Comparison of ENCODE assay signal across 22 mouse cellular contexts in genomic region chr11:32725171-32725570, GRCm38 (mm10).
A peak's percentile ranks its signal among the peaks of the same experiment; 100 is the strongest.
DNase-seq lines count a peak whose midpoint lies in the region; ATAC-seq and TF ChIP-seq lines count a peak whose summit lies in the region.
"Had no signal": no experiment of that assay in that cellular context is flagged by ENCODE, and none has a peak within 500 bp of the region (broad histone marks: within the 10 kb centered on the region; RNA-seq: fewer than 3 reads in every experiment).

No protein-coding gene starts in this region.

- 95% methylated on average over 9 of the region's 9 CpGs for WGBS in forebrain, embryonic 13.5 days
- 84% methylated on average over 9 of the region's 9 CpGs for WGBS in forebrain, postnatal 0 days
- 72% methylated on average over 8 of the region's 9 CpGs for WGBS in lung, postnatal 0 days

- H3K36me3 ChIP-seq in forebrain, embryonic 13.5 days (ENCODE audit: poor library complexity, severe bottlenecking): peaks cover 22% of the 10 kb centered on the region
- no peaks in the 10 kb centered on the region for H3K36me3 ChIP-seq in forebrain, postnatal 0 days (ENCODE audit: insufficient read depth)
- H3K36me3 ChIP-seq in lung, postnatal 0 days (ENCODE audit: insufficient read depth, low read length): no peaks in the 10 kb centered on the region; the same call in 1 of the 2 replicates
- H3K36me3 ChIP-seq: stomach, embryonic 15.5 days had no signal

- H3K9ac ChIP-seq in forebrain, embryonic 13.5 days: no peak overlapping the region
- H3K9ac ChIP-seq in forebrain, postnatal 0 days: no peak overlapping the region
- H3K9ac ChIP-seq in lung, postnatal 0 days (replicated peaks; ENCODE audit: low read depth): no peak overlapping the region
- H3K9ac ChIP-seq: liver, embryonic 12.5 days; stomach, embryonic 15.5 days had no signal

- no peak for TF ChIP-seq CTCF in forebrain, postnatal 0 days (IDR thresholded peaks at IDR 0.05; ENCODE audit: low read depth)
- TF ChIP-seq CTCF in lung, postnatal 0 days (IDR thresholded peaks at IDR 0.05): no peak

- H3K4me3 ChIP-seq in forebrain, embryonic 13.5 days: no peak overlapping the region
- H3K4me3 ChIP-seq in forebrain, postnatal 0 days (ENCODE audit: low read depth, low read length): no peak overlapping the region
- no peak overlapping the region for H3K4me3 ChIP-seq in lung, postnatal 0 days (ENCODE audit: low read depth, low read length)
- H3K4me3 ChIP-seq: liver, embryonic 12.5 days; stomach, embryonic 15.5 days had no signal

- H3K27ac ChIP-seq in forebrain, embryonic 13.5 days: peak overlapping the region; percentile 19; the same call in 1 of the 2 replicates
- H3K27ac ChIP-seq in forebrain, postnatal 0 days (ENCODE audit: low read depth, low read length): no peak overlapping the region
- H3K27ac ChIP-seq in lung, postnatal 0 days (ENCODE audit: low read length): no peak overlapping the region
- H3K27ac ChIP-seq: hindbrain, postnatal 0 days; liver, embryonic 12.5 days; stomach, embryonic 15.5 days had no signal

- no peak overlapping the region for H3K4me2 ChIP-seq in forebrain, embryonic 13.5 days
- no peak overlapping the region for H3K4me2 ChIP-seq in forebrain, postnatal 0 days (ENCODE audit: low read depth)
- H3K4me2 ChIP-seq in lung, postnatal 0 days (replicated peaks; ENCODE audit: low read depth, low read length): no peak overlapping the region
- H3K4me2 ChIP-seq: heart, embryonic 11.5 days; liver, embryonic 12.5 days; midbrain, embryonic 11.5 days; stomach, embryonic 15.5 days had no signal

- ATAC-seq in forebrain, embryonic 13.5 days: no peak
- ATAC-seq in forebrain, postnatal 0 days: no peak
- ATAC-seq in lung, postnatal 0 days: no peak
- ATAC-seq in granulocyte monocyte progenitor cell, adult 5-6 weeks (replicated peaks; ENCODE audit: poor library complexity, severe bottlenecking): 0 out of 2 replicates have a peak, but pooled peaks have one; percentile 25
- ATAC-seq: CD4-positive, CD25-positive, alpha-beta regulatory T cell, adult 4 months; hindbrain, postnatal 0 days; intestine, embryonic 16.5 days; liver, embryonic 12.5 days had no signal

- no peak for TF ChIP-seq EP300 in lung, postnatal 0 days (IDR thresholded peaks at IDR 0.05)

- H3K4me1 ChIP-seq in forebrain, embryonic 13.5 days: no peaks in the 10 kb centered on the region
- H3K4me1 ChIP-seq in forebrain, postnatal 0 days (ENCODE audit: insufficient read depth): no peaks in the 10 kb centered on the region
- no peaks in the 10 kb centered on the region; the same call in 1 of the 2 replicates for H3K4me1 ChIP-seq in lung, postnatal 0 days (ENCODE audit: insufficient read depth, low read depth, low read length)
- H3K4me1 ChIP-seq: stomach, embryonic 15.5 days had no signal

- DNase-seq in forebrain, postnatal 0 days: no peak
- peak; percentile 49 for DNase-seq in lung, postnatal 0 days (ENCODE audit: low spot score)
- DNase-seq in lung, postnatal 4 days: no peak
- no peak for DNase-seq in left cerebral cortex, adult 8-10 months (ENCODE audit: low spot score in 2 of 2)
- DNase-seq in adrenal gland, postnatal 10 days: no peak
- DNase-seq: cerebellum, adult 11-12 months; cerebellum, postnatal 14 days; kidney, postnatal 4 days; lung, adult 18-20 months; right cerebral cortex, adult 18-20 months; right cerebral cortex, postnatal 4 days; thymus, adult 18-20 months; thymus, postnatal 4 days had no signal

- no peaks in the 10 kb centered on the region for H3K27me3 ChIP-seq in forebrain, embryonic 13.5 days
- H3K27me3 ChIP-seq in forebrain, postnatal 0 days (ENCODE audit: insufficient read depth, low read length): no peaks in the 10 kb centered on the region
- H3K27me3 ChIP-seq in lung, postnatal 0 days (replicated peaks; ENCODE audit: insufficient read depth, low read length): no peaks in the 10 kb centered on the region
- H3K27me3 ChIP-seq: liver, embryonic 12.5 days; stomach, embryonic 15.5 days had no signal

- H3K9me3 ChIP-seq in forebrain, embryonic 13.5 days (replicated peaks): no peaks in the 10 kb centered on the region
- no peaks in the 10 kb centered on the region for H3K9me3 ChIP-seq in forebrain, postnatal 0 days (ENCODE audit: low read length)
- no peaks in the 10 kb centered on the region for H3K9me3 ChIP-seq in lung, postnatal 0 days (ENCODE audit: low read length)
- H3K9me3 ChIP-seq: liver, embryonic 12.5 days; stomach, embryonic 15.5 days had no signal
